Mouse (Mus musculus) megakaryocyte progenitor cell, adult 5-6 weeks (primary cell): ENCODE measurements at regions not wholly inside any gene's neighbourhood (a gene's known extent, or its start where the extent isn't known, plus 50 kb on each side); places are given as distances from the start of the nearest gene placed in this dataset.
A peak's percentile ranks its signal among the peaks of the same experiment; 100 is the strongest.

Source experiments
- ATAC-seq: replicated peaks from 2 replicates; pipeline ENCODE4 v1.8.0; 2016; ENCODE audit warnings: mild to moderate bottlenecking, moderate TSS enrichment, inconsistent platforms; ENCODE audit not compliant: poor library complexity

DNA sequence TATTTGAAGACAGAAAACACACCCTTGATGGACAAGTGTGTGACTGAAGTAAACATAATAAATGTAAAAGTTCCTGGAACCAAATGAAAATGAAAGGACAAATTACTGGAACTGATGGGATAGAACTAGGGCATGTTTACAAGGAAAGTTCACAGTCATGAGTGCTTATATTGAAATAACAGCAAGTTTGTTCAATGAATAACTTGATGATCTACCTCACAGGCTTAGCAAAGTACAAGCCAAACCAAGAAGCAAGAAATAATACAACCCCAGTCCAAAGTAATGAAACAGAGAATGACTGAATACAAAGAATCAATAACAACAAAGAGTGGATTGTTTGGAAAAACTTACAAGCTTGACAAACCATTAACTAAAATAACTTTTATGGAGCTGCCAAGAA is 56.2 kb downstream of the Gm379 start:
- no peak for ATAC-seq

DNA sequence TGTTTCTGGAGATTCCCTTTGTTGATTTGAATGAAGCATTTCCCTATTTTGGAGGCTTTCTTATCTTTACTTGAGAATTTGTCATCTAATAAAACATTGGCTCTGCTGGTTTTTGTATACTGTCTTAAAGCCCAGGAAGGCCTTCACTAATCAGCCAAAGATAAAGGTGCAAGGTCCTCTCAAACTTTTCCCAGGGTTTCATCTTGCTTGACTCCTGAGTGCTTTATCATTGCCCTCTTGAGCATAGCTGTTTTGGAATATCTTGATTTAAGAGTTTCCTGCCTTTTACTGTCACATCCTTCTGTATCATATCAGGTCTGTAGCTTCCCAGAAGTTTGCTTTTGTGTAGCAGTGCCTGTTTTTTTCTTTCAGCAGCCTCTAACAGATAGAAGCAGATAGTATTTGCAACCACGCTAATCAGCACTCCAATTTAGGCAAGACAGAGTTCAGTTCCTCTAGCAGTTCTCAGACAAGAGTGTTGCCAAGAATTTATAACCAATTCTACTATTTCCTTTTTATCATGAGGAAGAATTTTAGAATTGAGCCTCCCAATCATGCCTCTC is 64.7 kb downstream of the Gm379 start:
- no peak for ATAC-seq

DNA sequence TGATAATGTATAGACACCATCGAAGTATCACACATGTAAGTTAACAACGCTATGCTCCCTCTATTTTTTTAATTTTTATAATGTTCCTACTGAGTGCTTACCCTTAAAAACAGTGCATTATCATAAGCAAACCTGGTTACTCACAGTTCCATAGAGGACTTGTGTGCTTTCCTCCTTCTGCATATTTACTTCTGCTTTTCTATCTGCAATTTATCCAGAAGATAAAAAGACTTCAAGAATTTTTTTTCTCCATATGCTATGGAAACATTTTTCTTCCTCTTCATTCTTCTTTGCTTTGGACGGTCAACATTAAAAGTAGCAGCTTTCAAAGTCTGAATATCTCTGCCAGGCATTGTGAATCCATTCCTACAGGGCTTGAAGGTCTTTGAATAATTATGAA is 102.7 kb downstream of the Gm379 start:
- ATAC-seq, result no peak

DNA sequence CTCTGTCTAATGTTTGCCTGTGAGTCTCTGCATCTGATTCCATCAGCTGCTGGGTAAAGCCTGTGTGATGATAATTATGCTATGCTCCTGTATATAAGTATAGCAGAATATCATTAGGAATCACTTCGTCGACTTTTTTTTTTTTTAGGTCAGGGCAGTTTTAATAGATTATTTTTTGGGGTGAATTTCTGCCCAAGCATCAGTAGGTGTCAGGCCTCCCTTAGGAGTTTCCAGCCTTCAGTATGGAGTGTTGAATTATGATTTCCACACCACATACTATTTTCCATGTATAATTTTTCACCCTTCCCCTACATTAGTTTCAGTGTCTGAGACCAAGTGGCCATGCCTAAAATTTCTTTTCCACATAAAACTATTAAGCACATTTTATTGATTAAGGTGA is 121.5 kb downstream of the Gm379 start:
- no peak for ATAC-seq

DNA sequence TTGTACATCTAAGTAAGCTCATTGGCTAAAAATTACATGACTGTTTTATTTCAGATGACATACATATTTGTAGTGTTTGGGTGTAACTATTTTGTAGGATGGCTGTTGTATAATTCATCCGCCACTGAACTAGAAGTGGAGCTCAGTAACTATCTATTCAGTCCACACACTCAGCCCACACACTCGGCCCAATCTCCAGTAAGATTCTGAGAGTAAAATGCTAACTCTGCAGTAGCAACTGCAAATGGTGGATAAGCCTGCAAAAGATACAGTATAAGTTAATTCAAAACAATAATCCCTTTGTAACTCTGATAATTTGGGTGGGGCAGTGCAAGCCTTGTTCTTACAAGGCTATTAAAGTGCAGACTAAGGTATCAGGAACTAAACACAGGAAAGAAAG is 123.3 kb downstream of the Gm379 start:
- ATAC-seq, result no peak

DNA sequence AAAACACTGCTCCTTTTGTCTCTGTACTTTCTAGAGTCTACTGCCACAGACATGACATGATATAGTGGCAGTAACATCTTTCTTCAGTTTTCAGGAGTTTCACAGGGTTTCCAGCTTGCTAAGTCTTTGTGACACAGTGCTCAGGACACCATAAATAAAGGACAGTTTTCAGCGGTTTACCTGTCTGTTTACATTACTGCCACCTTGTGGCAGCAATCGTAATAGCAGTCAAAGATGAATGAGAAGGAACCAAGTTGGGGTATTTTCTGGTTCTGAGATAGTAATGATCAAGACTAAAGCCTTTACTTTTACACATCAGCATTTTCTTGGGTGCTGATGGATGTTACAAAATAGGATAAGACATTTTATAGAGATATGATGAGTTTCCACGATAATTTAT is 127.7 kb downstream of the Gm379 start:
- ATAC-seq, result peak; percentile 79
